Mouse (Mus musculus): ENCODE data around the gene Pf4.

DNA sequence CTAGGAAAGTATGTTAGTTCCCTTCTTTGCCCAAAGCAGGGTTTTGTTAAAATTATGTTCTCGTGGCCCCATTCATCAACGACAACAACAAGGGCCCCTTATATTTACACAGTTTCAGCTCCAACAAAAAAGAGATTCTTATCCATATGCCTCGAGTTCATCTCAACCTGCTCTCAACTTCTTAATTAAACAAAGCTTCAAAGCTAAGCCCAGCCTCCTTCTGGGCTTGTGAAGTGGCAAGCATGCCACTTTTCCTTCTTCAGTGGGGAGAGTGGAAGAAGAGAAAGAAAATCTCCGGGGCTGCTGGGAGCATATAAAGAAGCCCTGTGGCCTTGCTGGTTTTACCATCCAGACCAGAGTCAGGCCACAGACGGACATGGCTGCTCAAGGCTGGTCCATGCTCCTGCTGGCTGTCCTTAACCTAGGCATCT, 22.0 kb downstream of the Pf4 start, which contains the start of gene Cxcl15:
- TF ChIP-seq CTCF (IDR thresholded peaks at IDR 0.05; ENCODE audit: borderline replicate concordance, insufficient read depth, low read depth, low read length) (no peak), POLR2A (IDR thresholded peaks at IDR 0.05; ENCODE audit: borderline replicate concordance, insufficient read depth, low read length) (no peak)

Measured in cerebellum, adult 2 months (tissue).